Mouse (Mus musculus): ENCODE measurements at regions not wholly inside any gene's neighbourhood (a gene's known extent, or its start where the extent isn't known, plus 50 kb on each side); places are given as distances from the start of the nearest gene placed in this dataset.

- no peak for ATAC-seq (ENCODE audit: low FRiP score)
- no peaks in the 10 kb centered on the region for H3K9me3 ChIP-seq (replicated peaks)
- no peak overlapping the region for H3K9ac ChIP-seq (replicated peaks)
- H3K4me3 ChIP-seq (replicated peaks), result no peak overlapping the region
- H3K4me1 ChIP-seq, result peaks cover 3% of the 10 kb centered on the region; the same call in 1 of the 2 replicates
- no peak overlapping the region for H3K27ac ChIP-seq (replicated peaks)
- H3K36me3 ChIP-seq, result no peaks in the 10 kb centered on the region
- 72% methylated on average over 3 of the region's 3 CpGs for WGBS
- no peak overlapping the region for H3K4me2 ChIP-seq
- H3K27me3 ChIP-seq (replicated peaks), result no peaks in the 10 kb centered on the region
These were observed 56.5 kb downstream of the Otud1 start for GRCm38 (mm10) chr2:19714025-19714424.

- Histone ChIP-seq H3K27me3 (replicated peaks) (no peaks in the 10 kb centered on the region), H3K4me1 (peaks cover 3% of the 10 kb centered on the region; the same call in 1 of the 2 replicates), H3K9ac (replicated peaks) (no peak overlapping the region; the same call in 1 of the 2 replicates), H3K27ac (replicated peaks) (no peak overlapping the region), H3K9me3 (replicated peaks) (no peaks in the 10 kb centered on the region), H3K4me2 (peak overlapping the region; percentile 51), H3K36me3 (no peaks in the 10 kb centered on the region), H3K4me3 (replicated peaks) (peak overlapping the region; percentile 30)
- ATAC-seq (ENCODE audit: low FRiP score), result peak; percentile 83
- 24% methylated on average over 11 of the region's 11 CpGs for WGBS
These were observed 58.1 kb downstream of the Otud1 start for GRCm38 (mm10) chr2:19715564-19716238.

GRCm38 (mm10) chr2:19716388-19716787 lies 58.8 kb downstream of the Otud1 start:
- Histone ChIP-seq H3K27me3 (replicated peaks) (no peaks in the 10 kb centered on the region), H3K4me1 (peaks cover 3% of the 10 kb centered on the region; the same call in 1 of the 2 replicates), H3K4me3 (replicated peaks) (no peak overlapping the region), H3K36me3 (no peaks in the 10 kb centered on the region), H3K9ac (replicated peaks) (no peak overlapping the region), H3K9me3 (replicated peaks) (no peaks in the 10 kb centered on the region), H3K27ac (replicated peaks) (no peak overlapping the region), H3K4me2 (no peak overlapping the region)
- no peak for ATAC-seq (ENCODE audit: low FRiP score)
- WGBS, result 96% methylated on average over 5 of the region's 5 CpGs

- Histone ChIP-seq H3K9me3 (replicated peaks) (no peaks in the 10 kb centered on the region), H3K36me3 (no peaks in the 10 kb centered on the region), H3K9ac (replicated peaks) (no peak overlapping the region), H3K4me3 (replicated peaks) (no peak overlapping the region), H3K4me2 (no peak overlapping the region), H3K27me3 (replicated peaks) (no peaks in the 10 kb centered on the region), H3K4me1 (no peaks in the 10 kb centered on the region), H3K27ac (replicated peaks) (no peak overlapping the region)
- WGBS, result 84% methylated on average over 6 of the region's 6 CpGs
- ATAC-seq (ENCODE audit: low FRiP score), result no peak
These were observed 68.5 kb downstream of the Otud1 start for GRCm38 (mm10) chr2:19726085-19726484.

DNA sequence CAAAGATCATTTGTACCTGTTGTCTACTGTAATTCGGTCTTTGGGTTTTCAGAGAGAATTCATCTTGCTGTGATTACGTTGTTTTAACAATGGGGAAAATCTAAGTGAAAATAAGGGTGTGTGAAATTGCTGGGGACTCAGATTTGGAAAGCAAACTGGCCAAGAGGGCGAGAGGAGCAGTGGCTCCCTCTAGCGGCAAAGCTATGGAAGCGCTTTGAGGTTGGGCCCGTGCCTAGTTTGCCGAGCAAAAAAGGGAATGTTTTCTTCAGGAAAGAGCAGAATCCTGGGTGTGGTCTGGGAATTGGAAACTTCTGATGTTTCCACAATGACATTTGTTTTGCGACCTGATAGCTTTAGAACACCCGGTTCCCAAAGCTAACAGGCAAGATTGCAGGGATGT lies 69.4 kb downstream of the Otud1 start:
- H3K4me3 ChIP-seq (replicated peaks), result no peak overlapping the region
- H3K9ac ChIP-seq (replicated peaks), result no peak overlapping the region
- no peak overlapping the region for H3K4me2 ChIP-seq
- H3K9me3 ChIP-seq (replicated peaks), result no peaks in the 10 kb centered on the region
- no peak for ATAC-seq (ENCODE audit: low FRiP score)
- H3K36me3 ChIP-seq, result no peaks in the 10 kb centered on the region
- no peak overlapping the region for H3K27ac ChIP-seq (replicated peaks)
- 15% methylated on average over 9 of the region's 9 CpGs for WGBS
- no peaks in the 10 kb centered on the region for H3K27me3 ChIP-seq (replicated peaks)
- H3K4me1 ChIP-seq, result no peaks in the 10 kb centered on the region

DNA sequence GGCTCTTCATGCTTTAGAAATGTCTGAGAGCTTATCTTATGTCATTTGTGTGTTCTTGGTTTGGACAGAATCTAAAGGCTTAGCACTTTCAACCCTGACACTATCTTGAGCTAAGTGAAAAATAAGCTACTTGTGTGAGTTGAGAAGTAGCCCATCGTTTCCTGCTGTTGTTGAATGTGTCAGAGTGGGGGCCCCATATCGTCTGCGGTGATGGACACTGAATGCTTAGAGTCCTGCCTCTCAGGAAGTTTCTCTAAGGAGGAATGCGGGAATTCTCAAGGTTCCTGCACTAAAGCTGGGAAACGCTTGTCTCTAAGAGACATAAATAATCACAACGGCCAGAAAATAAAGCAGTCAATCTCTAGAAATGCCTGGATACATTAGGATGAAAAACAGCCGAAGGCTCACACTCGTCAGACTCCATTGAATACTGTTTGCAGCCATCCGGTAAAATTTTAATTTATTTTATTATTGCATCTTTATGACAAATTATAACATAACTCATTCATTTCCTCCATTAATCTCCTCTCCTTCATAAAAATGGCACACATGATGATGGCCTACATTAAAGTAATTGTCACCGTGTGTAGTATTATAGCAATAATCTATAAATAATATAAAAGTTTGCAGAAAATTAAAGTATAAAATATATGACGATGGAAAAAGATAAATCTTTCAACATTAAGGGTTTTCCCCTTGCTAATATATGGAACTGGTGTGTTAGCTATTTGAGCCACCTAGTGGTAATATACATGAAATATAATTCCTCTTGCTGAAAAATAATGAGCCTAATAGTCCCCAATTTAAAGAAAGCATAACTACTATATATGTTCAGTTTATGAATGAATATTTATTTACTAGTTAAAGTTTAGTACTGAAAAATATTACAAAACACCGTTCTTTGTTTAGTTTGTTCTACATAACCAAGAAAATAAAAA lies 75.6 kb downstream of the Otud1 start:
- no peaks in the 10 kb centered on the region for H3K4me1 ChIP-seq
- no peak overlapping the region for H3K4me3 ChIP-seq (replicated peaks)
- peak; percentile 55; the same call in 1 of the 2 replicates for ATAC-seq (ENCODE audit: low FRiP score)
- H3K27me3 ChIP-seq (replicated peaks), result no peaks in the 10 kb centered on the region
- H3K9ac ChIP-seq (replicated peaks), result no peak overlapping the region
- H3K4me2 ChIP-seq, result no peak overlapping the region
- 48% methylated on average over 12 of the region's 12 CpGs for WGBS
- no peaks in the 10 kb centered on the region for H3K36me3 ChIP-seq
- H3K27ac ChIP-seq (replicated peaks), result no peak overlapping the region
- H3K9me3 ChIP-seq (replicated peaks), result no peaks in the 10 kb centered on the region

- Histone ChIP-seq H3K9ac (replicated peaks) (no peak overlapping the region), H3K4me3 (replicated peaks) (no peak overlapping the region), H3K36me3 (no peaks in the 10 kb centered on the region), H3K9me3 (replicated peaks) (no peaks in the 10 kb centered on the region), H3K27me3 (replicated peaks) (no peaks in the 10 kb centered on the region), H3K4me1 (no peaks in the 10 kb centered on the region), H3K27ac (replicated peaks) (no peak overlapping the region), H3K4me2 (no peak overlapping the region)
- no peak for ATAC-seq (ENCODE audit: low FRiP score)
- 89% methylated on average over 12 of the region's 12 CpGs for WGBS
These were observed 76.8 kb downstream of the Otud1 start for GRCm38 (mm10) chr2:19734164-19734870.

DNA sequence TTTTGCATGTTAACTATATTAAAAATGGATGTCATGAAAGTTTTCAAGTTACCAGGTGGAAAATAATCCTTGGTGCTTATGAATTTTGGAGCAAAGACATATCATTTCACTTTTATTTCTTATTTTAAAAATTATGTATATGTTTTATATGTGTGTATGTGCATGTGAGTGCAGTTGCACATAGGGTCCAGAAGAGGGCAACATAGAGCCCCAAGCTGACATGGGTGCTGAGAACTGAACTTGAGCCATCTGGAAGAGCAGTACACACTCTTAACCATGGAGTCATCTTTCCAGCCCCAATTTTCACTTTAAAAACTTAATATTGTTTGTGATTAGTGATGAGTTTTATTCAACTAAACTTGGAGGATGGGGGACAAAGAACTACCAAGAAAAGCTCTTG lies 84.0 kb downstream of the Otud1 start:
- Histone ChIP-seq H3K36me3 (no peaks in the 10 kb centered on the region), H3K27ac (replicated peaks) (no peak overlapping the region), H3K4me2 (no peak overlapping the region), H3K27me3 (replicated peaks) (no peaks in the 10 kb centered on the region), H3K4me1 (no peaks in the 10 kb centered on the region), H3K9ac (replicated peaks) (no peak overlapping the region), H3K9me3 (replicated peaks) (no peaks in the 10 kb centered on the region), H3K4me3 (replicated peaks) (no peak overlapping the region)
- ATAC-seq (ENCODE audit: low FRiP score), result no peak

DNA sequence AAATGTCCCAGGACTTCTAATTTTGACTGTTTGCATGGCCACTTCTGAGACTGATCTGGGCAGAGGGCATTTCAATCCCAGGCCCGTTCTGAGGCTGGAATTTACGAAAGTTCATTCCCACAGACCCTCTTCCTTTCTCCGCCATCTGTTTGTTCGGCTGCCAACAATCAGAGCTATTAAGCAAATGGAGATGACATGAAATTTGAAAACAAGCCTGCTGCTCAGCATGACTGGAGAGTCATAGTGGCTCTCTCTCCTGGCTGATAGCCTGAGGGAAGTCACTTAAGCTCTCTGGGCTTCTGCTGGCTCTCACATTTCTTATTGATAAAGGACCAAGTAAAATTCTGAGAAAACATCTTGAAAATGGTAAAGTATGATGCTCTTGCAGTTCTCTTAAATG lies 85.9 kb downstream of the Otud1 start:
- Histone ChIP-seq H3K9ac (replicated peaks) (no peak overlapping the region), H3K27ac (replicated peaks) (no peak overlapping the region), H3K4me1 (no peaks in the 10 kb centered on the region), H3K4me3 (replicated peaks) (no peak overlapping the region), H3K4me2 (no peak overlapping the region), H3K36me3 (no peaks in the 10 kb centered on the region), H3K9me3 (replicated peaks) (no peaks in the 10 kb centered on the region), H3K27me3 (replicated peaks) (no peaks in the 10 kb centered on the region)
- ATAC-seq (ENCODE audit: low FRiP score), result no peak
- 57% methylated on average over 4 of the region's 4 CpGs for WGBS

DNA sequence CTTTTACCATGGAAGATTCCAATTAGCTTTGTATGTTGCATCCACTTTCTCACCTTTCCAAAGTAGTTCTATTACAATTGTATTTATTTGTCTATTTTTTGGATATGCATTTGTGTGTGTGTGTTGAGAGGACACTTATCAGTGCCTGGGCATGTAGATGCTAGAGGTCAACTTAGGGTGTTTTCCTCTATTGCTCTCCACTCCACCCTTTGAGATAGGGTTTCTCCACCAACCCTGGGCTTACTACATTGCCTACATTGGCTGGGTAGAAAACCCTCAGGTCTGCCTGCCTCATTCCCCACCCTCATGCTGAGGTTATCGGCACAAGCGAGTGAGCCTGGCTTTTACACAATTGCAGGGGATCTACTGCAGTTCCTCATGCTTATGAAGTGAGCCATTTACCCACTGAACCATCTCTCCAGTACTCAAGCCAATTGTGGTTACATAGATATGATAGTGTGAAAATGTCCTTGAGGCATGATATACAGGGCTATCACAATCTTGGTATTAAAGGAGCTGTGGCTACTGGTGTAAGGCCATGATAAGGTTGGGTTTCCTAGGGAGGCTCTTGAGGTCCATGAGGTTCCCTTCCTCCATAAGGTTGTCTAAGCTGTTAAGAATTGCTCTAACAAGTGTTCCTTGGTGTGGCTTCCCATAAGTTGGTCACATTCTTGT lies 87.6 kb downstream of the Otud1 start:
- Histone ChIP-seq H3K4me2 (no peak overlapping the region), H3K4me1 (no peaks in the 10 kb centered on the region), H3K36me3 (no peaks in the 10 kb centered on the region), H3K9me3 (replicated peaks) (no peaks in the 10 kb centered on the region), H3K27me3 (replicated peaks) (no peaks in the 10 kb centered on the region), H3K4me3 (replicated peaks) (no peak overlapping the region), H3K27ac (replicated peaks) (no peak overlapping the region), H3K9ac (replicated peaks) (no peak overlapping the region)
- no peak for ATAC-seq (ENCODE audit: low FRiP score)
- 96% methylated on average over 2 of the region's 2 CpGs for WGBS

DNA sequence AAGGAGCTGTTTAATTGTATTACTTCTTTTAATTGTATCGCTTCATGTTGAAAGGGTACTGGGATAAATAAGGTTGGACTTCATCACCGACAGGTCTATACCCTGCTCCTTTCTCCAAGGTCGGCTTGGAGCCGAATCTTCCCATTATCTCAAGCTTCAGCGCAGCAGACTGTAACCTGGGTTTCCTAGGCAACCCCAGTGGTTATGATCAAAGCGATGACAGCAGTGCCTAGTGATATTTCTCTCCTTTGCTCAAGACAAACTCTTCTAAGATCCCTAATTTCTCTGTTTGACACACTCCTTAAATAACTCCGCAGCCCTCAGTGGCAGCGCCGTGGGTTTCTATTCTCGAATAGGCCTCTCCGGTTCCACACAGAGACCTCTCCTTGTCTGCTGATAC lies 95.2 kb downstream of the Otud1 start:
- ATAC-seq (ENCODE audit: low FRiP score), result no peak
- H3K4me1 ChIP-seq, result 0 out of 2 replicates have a peak, but pooled peaks cover 4% of the 10 kb centered on the region
- H3K4me3 ChIP-seq (replicated peaks), result no peak overlapping the region
- H3K27me3 ChIP-seq (replicated peaks), result no peaks in the 10 kb centered on the region
- 87% methylated on average over 11 of the region's 11 CpGs for WGBS
- H3K9ac ChIP-seq (replicated peaks), result no peak overlapping the region
- no peaks in the 10 kb centered on the region for H3K9me3 ChIP-seq (replicated peaks)
- no peak overlapping the region for H3K27ac ChIP-seq (replicated peaks)
- H3K4me2 ChIP-seq, result no peak overlapping the region
- H3K36me3 ChIP-seq, result no peaks in the 10 kb centered on the region

Data from neural tube, embryonic 15.5 days (tissue).